In the genomic region with DNA sequence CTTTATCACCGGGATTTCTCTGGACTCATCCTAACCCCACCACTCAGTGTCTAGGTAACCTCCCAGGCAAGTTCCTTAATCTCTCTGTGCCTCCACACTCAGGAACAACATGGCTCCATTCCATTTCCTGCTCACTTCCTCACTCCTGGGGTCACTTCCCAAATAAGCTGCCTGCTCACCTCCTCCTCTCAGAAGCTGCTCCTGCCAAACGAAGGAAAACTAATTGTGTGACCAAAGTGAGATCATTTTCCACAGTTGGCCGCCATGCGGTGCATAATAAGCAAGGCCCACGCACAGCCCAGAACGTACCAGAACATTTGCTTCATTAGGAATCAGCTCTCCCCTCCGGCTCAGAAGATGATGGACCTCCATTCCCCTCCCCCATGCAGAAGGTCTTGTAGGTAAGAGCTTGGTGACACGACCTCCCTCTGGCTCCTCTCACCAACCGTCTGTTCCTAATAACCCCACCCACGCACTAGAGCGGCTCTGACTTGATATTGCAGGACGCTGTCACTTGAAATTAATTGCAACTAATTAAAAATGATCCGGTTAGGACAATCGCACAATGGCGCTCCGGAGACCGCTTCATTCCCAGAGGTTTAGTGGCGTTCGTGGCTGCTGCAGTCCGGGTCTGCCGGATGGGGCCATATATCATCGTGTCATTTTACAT, we compare ENCODE assay signal across 11 mouse cellular contexts. TPM values are rescaled to one million over a fixed set of nuclear protein-coding genes. Genes with fewer than 3 reads are reported as not detected.
DNase-seq lines count a peak whose midpoint lies in the region; ATAC-seq and TF ChIP-seq lines count a peak whose summit lies in the region.
"Had no signal": no experiment of that assay in that cellular context is flagged by ENCODE, and none has a peak within 500 bp of the region (broad histone marks: within the 10 kb centered on the region; RNA-seq: fewer than 3 reads in every experiment).

No protein-coding gene starts in this region.

- H3K4me3 ChIP-seq in hindbrain, postnatal 0 days (ENCODE audit: low read length), result no peak overlapping the region
- H3K4me3 ChIP-seq: heart, embryonic 15.5 days had no signal

- DNase-seq in right cerebral cortex, adult 18-20 months, result peak; percentile 13
- no peak for DNase-seq in right cerebral cortex, postnatal 25 days
- DNase-seq in hindbrain, postnatal 0 days (ENCODE audit: low spot score), result peak; percentile 37
- peak; percentile 52 to 64 for DNase-seq in layer of hippocampus, adult 8-10 months (ENCODE audit: low spot score in 2 of 2)
- DNase-seq in retina, postnatal 1 day, result peak; percentile 89
- DNase-seq in cerebellum, adult 9-11 months, result no peak
- DNase-seq in right cerebral cortex, postnatal 14 days, result no peak
- DNase-seq: adrenal gland, adult 8-10 months; thymus, adult 18-20 months had no signal

- no peak overlapping the region for H3K27ac ChIP-seq in hindbrain, postnatal 0 days
- H3K27ac ChIP-seq: heart, embryonic 15.5 days; macrophage had no signal

- H3K9ac ChIP-seq in hindbrain, postnatal 0 days (replicated peaks; ENCODE audit: low read length), result no peak overlapping the region
- H3K9ac ChIP-seq: heart, embryonic 15.5 days had no signal

- no peaks in the 10 kb centered on the region for H3K9me3 ChIP-seq in hindbrain, postnatal 0 days (ENCODE audit: low read length)
- H3K9me3 ChIP-seq: heart, embryonic 15.5 days had no signal

- no peak for TF ChIP-seq CTCF in hindbrain, postnatal 0 days (IDR thresholded peaks at IDR 0.05; ENCODE audit: low read depth)

- H3K36me3 ChIP-seq in hindbrain, postnatal 0 days (ENCODE audit: insufficient read depth, low read length), result no peaks in the 10 kb centered on the region
- H3K36me3 ChIP-seq: heart, embryonic 15.5 days had no signal

- no peaks in the 10 kb centered on the region for H3K4me1 ChIP-seq in hindbrain, postnatal 0 days (ENCODE audit: insufficient read depth, low read length)

- H3K27me3 ChIP-seq in hindbrain, postnatal 0 days (ENCODE audit: insufficient read depth, low read length), result no peaks in the 10 kb centered on the region
- H3K27me3 ChIP-seq: heart, embryonic 15.5 days had no signal

- H3K4me2 ChIP-seq in hindbrain, postnatal 0 days (ENCODE audit: low read depth, low read length), result no peak overlapping the region
- H3K4me2 ChIP-seq: heart, embryonic 15.5 days had no signal

- WGBS in hindbrain, postnatal 0 days, result 40% methylated on average over 22 of the region's 22 CpGs

- peak; percentile 36; the same call in 1 of the 2 replicates for ATAC-seq in hindbrain, postnatal 0 days

RNA-seq across cellular contexts. Expression of a gene that starts 26.9 kb away (rescaled TPM):
- 25.5 and 25.6 TPM in 2 replicates for total RNA-seq in hindbrain, postnatal 0 days (2014; rRNA removed)
- 8.4 and 10.4 TPM in 2 replicates for polyA plus RNA-seq in hindbrain, postnatal 0 days (2015; fragmentation: Nextera tagmentation; extraction: Ambion mirVana)
- 1 to 10 TPM; 2.5 to 3.4 (median 3.1) TPM for total RNA-seq in layer of hippocampus, adult 8-10 months (2022)

RNA-seq across cellular contexts. Expression of a gene that starts 57.0 kb away (rescaled TPM):
- total RNA-seq in hindbrain, postnatal 0 days (2014; rRNA removed), result 0.21 TPM in 1 of 2 replicates, not detected in the other
- polyA plus RNA-seq in hindbrain, postnatal 0 days (2015; fragmentation: Nextera tagmentation; extraction: Ambion mirVana), result 0.52 and 0.53 TPM in 2 replicates
- 1 to 10 TPM in 3 of 4 experiments, under 1 TPM in 1; 0.59 to 4.9 (median 1.8) TPM for total RNA-seq in layer of hippocampus, adult 8-10 months (2022)

Comparison
In these comparisons a context has a peak if more than half of its experiments do, and no peak if none do; other contexts are left out.
1. DNase-seq: peak in right cerebral cortex, adult 18-20 months (single experiment), hindbrain, postnatal 0 days (single experiment), layer of hippocampus, adult 8-10 months (2 of 2) and retina, postnatal 1 day (single experiment); none in right cerebral cortex, postnatal 25 days (single experiment), cerebellum, adult 9-11 months (single experiment) and right cerebral cortex, postnatal 14 days (single experiment).